Mouse (Mus musculus) adipocyte (in vitro differentiated cells): ENCODE measurements around the gene Ptger1.

Source experiments
- DNase-seq: peaks from one replicate; pipeline ENCODE4 v3.0.0-alpha.2; 2016; ENCODE audit warnings: low spot score

Ptger1 gene

GRCm38 (mm10) chr8:83656484-83657246 is 9.8 kb upstream of the Ptger1 start:
- DNase-seq: no peak

GRCm38 (mm10) chr8:83660545-83660944 is 5.9 kb upstream of the Ptger1 start:
- no peak for DNase-seq

- no peak for DNase-seq
Measured at GRCm38 (mm10) chr8:83660995-83661680, 5.3 kb upstream of the Ptger1 start.

GRCm38 (mm10) chr8:83662421-83662826 is 4.1 kb upstream of the Ptger1 start:
- peak; percentile 82 for DNase-seq

GRCm38 (mm10) chr8:83664096-83664495 is 2.4 kb upstream of the Ptger1 start:
- DNase-seq: no peak

- DNase-seq: no peak
Measured at GRCm38 (mm10) chr8:83664931-83665625, 1.4 kb upstream of the Ptger1 start.

GRCm38 (mm10) chr8:83666866-83667234 is 372 bp downstream of the Ptger1 start:
- DNase-seq: no peak

- DNase-seq: no peak
Measured at GRCm38 (mm10) chr8:83667526-83667925, 1.0 kb downstream of the Ptger1 start.

- DNase-seq: no peak
Measured at GRCm38 (mm10) chr8:83668010-83668916, 1.8 kb downstream of the Ptger1 start.

GRCm38 (mm10) chr8:83669013-83669412 is 2.5 kb downstream of the Ptger1 start:
- no peak for DNase-seq

- DNase-seq: no peak
Measured at GRCm38 (mm10) chr8:83672936-83673335, 6.5 kb downstream of the Ptger1 start.

- DNase-seq: no peak
Measured at GRCm38 (mm10) chr8:83674497-83674896, 8.0 kb downstream of the Ptger1 start.

- DNase-seq: no peak
Measured at GRCm38 (mm10) chr8:83679866-83680265, 13.4 kb downstream of the Ptger1 start.

- DNase-seq: no peak
Measured at GRCm38 (mm10) chr8:83680603-83681002, 14.1 kb downstream of the Ptger1 start.

GRCm38 (mm10) chr8:83681099-83681498 is 14.6 kb downstream of the Ptger1 start:
- DNase-seq: no peak

GRCm38 (mm10) chr8:83684517-83684916 is 18.0 kb downstream of the Ptger1 start:
- DNase-seq: no peak

- no peak for DNase-seq
Measured at GRCm38 (mm10) chr8:83689264-83689663, 22.8 kb downstream of the Ptger1 start.

- no peak for DNase-seq
Measured at GRCm38 (mm10) chr8:83693609-83694236, 27.2 kb downstream of the Ptger1 start.

- no peak for DNase-seq
Measured at GRCm38 (mm10) chr8:83694369-83695160, 28.1 kb downstream of the Ptger1 start.

GRCm38 (mm10) chr8:83695351-83696106 is 29.1 kb downstream of the Ptger1 start:
- DNase-seq: no peak
